Mouse (Mus musculus): Measurements from ENCODE around the gene Lamb3. TPM values are rescaled to one million over a fixed set of nuclear protein-coding genes. Genes with fewer than 3 reads are reported as not detected.

Gene Lamb3
- polyA plus RNA-seq, 1 experiment = 0.82 TPM

DNA sequence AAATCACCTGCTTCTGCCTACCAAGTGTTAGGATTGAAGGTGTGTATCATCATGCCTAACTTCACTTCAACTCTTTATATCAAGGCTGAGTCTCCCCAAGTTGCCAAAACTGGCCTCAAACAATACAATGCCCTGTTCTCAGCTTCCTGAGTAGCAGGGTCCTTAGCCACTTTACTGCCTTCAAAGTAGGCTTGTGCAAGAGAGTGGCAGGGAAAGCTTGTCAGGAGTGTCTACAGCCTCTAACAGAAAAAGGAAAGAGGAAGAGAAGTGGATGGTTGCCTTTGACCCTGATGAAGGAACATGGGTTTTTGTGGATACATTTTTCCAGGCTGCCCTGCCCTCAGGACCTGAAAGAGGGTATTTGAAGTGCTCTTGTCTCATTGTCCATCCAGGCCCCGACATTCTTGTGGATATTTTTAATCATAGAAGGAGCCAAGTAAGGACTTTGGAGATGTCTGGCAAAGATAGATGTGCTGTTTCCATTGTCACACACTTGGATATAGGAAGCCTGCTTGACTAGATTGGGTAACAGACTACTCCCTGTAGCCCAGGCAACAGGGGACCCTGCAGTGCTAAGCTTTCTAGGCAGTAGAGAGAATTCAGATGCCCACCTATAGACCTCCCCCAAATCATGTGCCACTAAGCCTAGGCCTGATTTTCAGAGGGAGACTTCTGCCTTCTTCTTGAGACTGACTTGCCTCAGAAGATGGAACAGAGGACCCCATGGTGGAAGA, 102.5 kb downstream of the Lamb3 start:
- TF ChIP-seq CTCF (IDR thresholded peaks at IDR 0.05; ENCODE audit: control insufficient read depth, insufficient read depth, low read length) (no peak), POLR2A (IDR thresholded peaks at IDR 0.05; ENCODE audit: borderline replicate concordance, control insufficient read depth, low read depth, low read length) (no peak)
- Histone ChIP-seq H3K27ac (ENCODE audit: control insufficient read depth, insufficient read depth, low read depth, low read length, poor library complexity) (no peak overlapping the region; the same call in 1 of the 2 replicates), H3K4me3 (replicated peaks; ENCODE audit: control insufficient read depth, low read depth, low read length) (no peak overlapping the region), H3K4me1 (ENCODE audit: control insufficient read depth, insufficient read depth, low read length) (peaks cover 2% of the 10 kb centered on the region; the same call in 1 of the 2 replicates)
- WGBS = 28% methylated on average over 1 of the region's 1 CpGs

DNA sequence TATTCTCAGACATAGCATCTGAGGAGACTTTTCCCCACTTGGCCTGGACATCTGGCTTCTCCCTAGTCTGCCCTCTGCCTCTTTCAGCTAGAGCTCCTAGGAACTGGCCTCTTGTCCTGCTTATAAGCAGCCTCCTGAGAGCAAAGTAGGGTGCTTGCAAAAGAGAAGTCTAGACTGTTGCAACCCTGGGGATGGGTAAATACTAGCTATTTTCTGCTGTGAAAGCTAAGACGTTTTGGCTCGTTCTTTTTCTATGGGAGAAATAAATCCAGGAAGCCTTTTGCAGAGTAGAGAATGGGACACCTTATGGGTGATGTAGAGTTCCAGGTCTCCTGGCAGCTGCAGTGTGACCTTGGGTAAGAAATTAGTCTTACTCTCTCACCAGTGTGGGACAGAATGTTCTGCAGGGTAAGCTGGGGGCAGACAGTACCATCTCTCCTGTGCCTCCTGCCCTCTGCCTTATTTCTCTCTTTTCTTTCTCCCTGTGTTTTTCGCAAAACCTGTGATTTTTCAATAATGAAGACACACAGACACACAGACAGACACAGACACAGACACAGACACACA, 103.1 kb downstream of the Lamb3 start:
- Histone ChIP-seq H3K4me3 (replicated peaks; ENCODE audit: control insufficient read depth, low read depth, low read length) (no peak overlapping the region), H3K4me1 (ENCODE audit: control insufficient read depth, insufficient read depth, low read length) (peaks cover 2% of the 10 kb centered on the region; the same call in 1 of the 2 replicates), H3K27ac (ENCODE audit: control insufficient read depth, insufficient read depth, low read depth, low read length, poor library complexity) (no peak overlapping the region; the same call in 1 of the 2 replicates)
- no peak for TF ChIP-seq POLR2A (IDR thresholded peaks at IDR 0.05; ENCODE audit: borderline replicate concordance, control insufficient read depth, low read depth, low read length)
- WGBS = 48% methylated on average over 3 of the region's 3 CpGs

DNA sequence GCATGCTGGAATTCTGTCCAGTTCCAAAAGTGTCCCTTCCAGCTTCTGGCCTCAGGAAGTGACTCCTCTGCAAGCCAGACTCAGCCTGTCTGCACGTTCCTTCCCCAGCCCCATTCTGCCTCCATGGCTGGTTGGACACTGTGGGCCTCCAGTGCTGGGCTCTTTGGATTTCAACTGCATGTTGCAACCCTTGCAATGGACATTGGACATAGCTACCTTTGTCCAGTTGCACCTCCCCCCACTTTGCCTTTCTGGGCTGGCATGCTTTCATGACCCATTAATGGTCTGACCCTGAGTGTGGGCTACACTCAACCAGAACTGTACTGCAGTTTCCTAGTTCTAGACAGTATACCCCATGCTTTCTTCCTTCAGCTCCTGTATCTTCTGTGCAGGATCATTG, 104.1 kb downstream of the Lamb3 start:
- no peak overlapping the region for H3K27ac ChIP-seq (ENCODE audit: control insufficient read depth, insufficient read depth, low read depth, low read length, poor library complexity)
- H3K4me1 ChIP-seq (ENCODE audit: control insufficient read depth, insufficient read depth, low read length) = peaks cover 2% of the 10 kb centered on the region; the same call in 1 of the 2 replicates
- H3K4me3 ChIP-seq (replicated peaks; ENCODE audit: control insufficient read depth, low read depth, low read length) = no peak overlapping the region
- 76% methylated on average over 1 of the region's 1 CpGs for WGBS
- no peak for TF ChIP-seq POLR2A (IDR thresholded peaks at IDR 0.05; ENCODE audit: borderline replicate concordance, control insufficient read depth, low read depth, low read length)
- no peak for TF ChIP-seq CTCF (IDR thresholded peaks at IDR 0.05; ENCODE audit: control insufficient read depth, insufficient read depth, low read length)

DNA sequence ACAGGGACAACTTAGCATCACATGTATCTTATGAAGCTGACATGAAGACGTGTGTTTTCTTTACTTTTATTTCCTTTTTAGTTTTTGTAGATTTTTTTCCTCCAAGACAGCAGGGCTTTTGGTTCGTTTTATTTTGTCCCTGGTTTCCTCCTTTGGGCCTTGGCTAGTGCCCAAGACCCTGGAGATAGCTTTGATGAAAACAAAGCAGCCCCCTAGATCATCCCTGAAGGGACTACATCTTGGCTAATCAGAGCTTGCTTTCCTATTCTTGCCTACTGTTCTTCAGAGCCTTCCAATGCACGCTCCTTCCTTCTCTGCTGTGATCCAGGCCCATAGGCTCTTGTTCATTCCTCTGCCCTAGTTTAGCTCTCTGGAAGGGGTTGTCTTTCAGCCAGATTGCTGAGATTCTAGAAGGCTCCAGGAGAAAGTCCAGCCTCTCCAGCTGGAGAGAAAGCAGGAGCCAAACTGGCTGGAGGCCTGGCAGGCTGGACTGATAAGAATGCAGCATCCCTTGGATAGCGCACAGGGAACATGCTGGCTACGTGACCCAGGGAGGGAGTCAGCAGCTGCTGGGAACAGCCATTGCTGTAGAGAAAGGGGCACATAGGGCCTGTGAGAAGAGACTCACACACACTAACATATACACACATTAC, 108.3 kb downstream of the Lamb3 start:
- no peak overlapping the region for H3K27ac ChIP-seq (ENCODE audit: control insufficient read depth, insufficient read depth, low read depth, low read length, poor library complexity)
- WGBS = 66% methylated on average over 5 of the region's 5 CpGs
- no peak overlapping the region for H3K4me3 ChIP-seq (replicated peaks; ENCODE audit: control insufficient read depth, low read depth, low read length)
- H3K4me1 ChIP-seq (ENCODE audit: control insufficient read depth, insufficient read depth, low read length) = no peaks in the 10 kb centered on the region; the same call in 1 of the 2 replicates
- no peak for TF ChIP-seq POLR2A (IDR thresholded peaks at IDR 0.05; ENCODE audit: borderline replicate concordance, control insufficient read depth, low read depth, low read length)
- TF ChIP-seq CTCF (IDR thresholded peaks at IDR 0.05; ENCODE audit: control insufficient read depth, insufficient read depth, low read length) = no peak

DNA sequence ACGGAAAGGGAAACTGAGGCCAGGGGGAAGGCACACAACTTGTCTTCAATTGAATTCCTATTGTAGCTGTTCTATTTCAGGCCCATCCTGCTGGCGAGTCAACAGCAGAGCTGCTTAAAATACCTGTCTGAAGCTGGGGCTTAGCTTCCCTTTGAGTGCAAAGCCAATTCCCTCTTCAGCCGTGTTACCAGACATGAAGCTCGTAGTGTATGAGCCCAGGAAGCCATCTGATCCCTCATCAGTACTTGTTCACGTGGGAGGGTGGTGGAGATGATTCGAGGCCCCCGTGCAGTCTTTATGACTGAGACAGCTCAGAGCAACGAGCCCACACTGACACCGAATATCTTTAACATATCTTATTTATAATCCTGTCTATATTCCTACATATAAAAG, 108.9 kb downstream of the Lamb3 start:
- H3K4me1 ChIP-seq (ENCODE audit: control insufficient read depth, insufficient read depth, low read length) = no peaks in the 10 kb centered on the region; the same call in 1 of the 2 replicates
- H3K4me3 ChIP-seq (replicated peaks; ENCODE audit: control insufficient read depth, low read depth, low read length) = no peak overlapping the region
- H3K27ac ChIP-seq (ENCODE audit: control insufficient read depth, insufficient read depth, low read depth, low read length, poor library complexity) = no peak overlapping the region
- TF ChIP-seq CTCF (IDR thresholded peaks at IDR 0.05; ENCODE audit: control insufficient read depth, insufficient read depth, low read length) = no peak
- no peak for TF ChIP-seq POLR2A (IDR thresholded peaks at IDR 0.05; ENCODE audit: borderline replicate concordance, control insufficient read depth, low read depth, low read length)
- 77% methylated on average over 9 of the region's 9 CpGs for WGBS

DNA sequence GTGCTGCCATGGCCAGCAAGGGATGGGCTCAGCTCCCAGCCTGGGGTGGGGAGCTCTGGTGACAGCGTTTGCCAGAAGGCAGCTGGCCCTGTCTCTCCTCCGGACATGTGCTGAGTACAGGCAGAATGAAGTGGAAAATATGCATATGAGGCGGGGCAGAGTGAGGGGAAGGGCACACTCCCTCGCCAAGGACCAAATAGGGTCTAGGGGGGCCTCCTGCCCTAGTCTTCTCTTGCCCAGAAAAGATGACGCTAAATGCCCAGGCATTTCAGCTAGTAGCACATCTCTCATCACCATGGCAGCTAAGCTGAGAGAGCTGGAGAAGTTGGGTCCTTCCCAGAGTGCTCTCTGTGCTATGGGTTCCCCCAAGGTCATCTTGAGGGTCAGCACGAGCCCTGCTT, 109.7 kb downstream of the Lamb3 start:
- no peaks in the 10 kb centered on the region for H3K4me1 ChIP-seq (ENCODE audit: control insufficient read depth, insufficient read depth, low read length)
- WGBS = 68% methylated on average over 6 of the region's 6 CpGs
- TF ChIP-seq CTCF (IDR thresholded peaks at IDR 0.05; ENCODE audit: control insufficient read depth, insufficient read depth, low read length) = no peak
- TF ChIP-seq POLR2A (IDR thresholded peaks at IDR 0.05; ENCODE audit: borderline replicate concordance, control insufficient read depth, low read depth, low read length) = no peak
- no peak overlapping the region for H3K4me3 ChIP-seq (replicated peaks; ENCODE audit: control insufficient read depth, low read depth, low read length)
- H3K27ac ChIP-seq (ENCODE audit: control insufficient read depth, insufficient read depth, low read depth, low read length, poor library complexity) = no peak overlapping the region

DNA sequence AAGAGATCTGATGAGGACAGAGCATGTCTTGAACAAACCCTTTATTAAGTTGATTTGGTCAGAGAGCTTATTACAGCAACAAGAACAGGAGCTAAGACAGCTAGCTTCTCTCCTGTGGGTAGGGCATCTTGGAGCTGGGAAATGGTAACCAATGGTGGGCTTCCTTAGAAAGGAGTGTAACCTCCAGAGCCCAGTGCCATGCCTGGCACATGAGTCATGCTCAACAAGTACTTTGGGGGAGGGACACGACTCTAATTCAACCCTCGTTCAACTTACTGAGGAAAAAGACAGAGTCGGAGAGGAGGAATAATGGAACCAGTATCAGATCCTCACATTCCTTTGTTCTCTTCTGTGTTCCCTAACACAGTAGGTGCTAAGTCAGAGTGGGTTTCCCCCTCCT, 112.2 kb downstream of the Lamb3 start:
- 64% methylated on average over 3 of the region's 3 CpGs for WGBS
- H3K4me3 ChIP-seq (replicated peaks; ENCODE audit: control insufficient read depth, low read depth, low read length) = no peak overlapping the region
- no peak overlapping the region for H3K27ac ChIP-seq (ENCODE audit: control insufficient read depth, insufficient read depth, low read depth, low read length, poor library complexity)
- no peaks in the 10 kb centered on the region for H3K4me1 ChIP-seq (ENCODE audit: control insufficient read depth, insufficient read depth, low read length)
- TF ChIP-seq POLR2A (IDR thresholded peaks at IDR 0.05; ENCODE audit: borderline replicate concordance, control insufficient read depth, low read depth, low read length) (no peak), CTCF (IDR thresholded peaks at IDR 0.05; ENCODE audit: control insufficient read depth, insufficient read depth, low read length) (no peak)

DNA sequence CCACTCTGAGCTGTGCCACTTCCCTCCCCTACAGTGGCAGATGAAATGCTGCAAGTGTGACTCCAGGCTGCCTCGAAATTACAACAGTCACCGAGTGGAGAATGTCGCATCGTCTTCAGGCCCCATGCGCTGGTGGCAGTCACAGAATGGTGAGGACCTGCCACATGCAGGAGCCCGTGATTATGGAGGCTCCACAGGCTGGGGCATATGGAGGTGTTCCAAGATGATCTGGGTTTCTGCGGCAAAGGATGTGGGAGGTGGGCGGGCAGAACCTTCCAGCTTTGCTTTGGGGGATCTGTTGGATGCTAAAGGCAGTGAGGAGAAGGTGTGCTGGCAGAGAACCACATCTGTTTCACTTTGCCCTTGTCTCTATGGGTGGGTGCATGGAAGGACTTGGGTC, 112.9 kb downstream of the Lamb3 start:
- Histone ChIP-seq H3K27ac (ENCODE audit: control insufficient read depth, insufficient read depth, low read depth, low read length, poor library complexity) (no peak overlapping the region), H3K4me1 (ENCODE audit: control insufficient read depth, insufficient read depth, low read length) (no peaks in the 10 kb centered on the region), H3K4me3 (replicated peaks; ENCODE audit: control insufficient read depth, low read depth, low read length) (no peak overlapping the region)
- TF ChIP-seq CTCF (IDR thresholded peaks at IDR 0.05; ENCODE audit: control insufficient read depth, insufficient read depth, low read length) = no peak
- no peak for TF ChIP-seq POLR2A (IDR thresholded peaks at IDR 0.05; ENCODE audit: borderline replicate concordance, control insufficient read depth, low read depth, low read length)
- 77% methylated on average over 8 of the region's 8 CpGs for WGBS
